Mouse (Mus musculus) adrenal gland, postnatal 10 days (tissue): ENCODE measurements at regions not wholly inside any gene's neighbourhood (a gene's known extent, or its start where the extent isn't known, plus 50 kb on each side); places are given as distances from the start of the nearest gene placed in this dataset.

Experiments
- DNase-seq: peaks from one replicate; pipeline ENCODE4 v3.0.0; 2021; ENCODE audit warnings: mixed read lengths

GRCm38 (mm10) chr11:8377301-8377700, 287.0 kb downstream of the Tns3 start:
- DNase-seq, result no peak

- DNase-seq, result peak; percentile 36
Observed at GRCm38 (mm10) chr11:8365545-8365944, 298.8 kb downstream of the Tns3 start.

GRCm38 (mm10) chr11:8364703-8365433, 299.5 kb downstream of the Tns3 start:
- no peak for DNase-seq

GRCm38 (mm10) chr11:8344938-8345337, 319.4 kb downstream of the Tns3 start:
- no peak for DNase-seq

GRCm38 (mm10) chr11:8302347-8303188, 361.8 kb downstream of the Tns3 start:
- peak; percentile 55 for DNase-seq

- DNase-seq, result no peak
Observed at GRCm38 (mm10) chr11:8297462-8297861, 366.9 kb downstream of the Tns3 start.

GRCm38 (mm10) chr11:8293322-8294014, 370.9 kb downstream of the Tns3 start:
- DNase-seq, result no peak

- DNase-seq, result no peak
Observed at GRCm38 (mm10) chr11:8285271-8285670, 379.1 kb downstream of the Tns3 start.

GRCm38 (mm10) chr11:8275203-8275602, 389.1 kb downstream of the Tns3 start:
- DNase-seq, result no peak

- DNase-seq, result no peak
Observed at GRCm38 (mm10) chr11:8269171-8269570, 395.2 kb downstream of the Tns3 start.

GRCm38 (mm10) chr11:8254036-8254435, 410.3 kb downstream of the Tns3 start:
- DNase-seq, result no peak

- DNase-seq, result no peak
Observed at GRCm38 (mm10) chr11:8251360-8251759, 413.0 kb downstream of the Tns3 start.

- DNase-seq, result no peak
Observed at GRCm38 (mm10) chr11:8249468-8249867, 414.9 kb downstream of the Tns3 start.

GRCm38 (mm10) chr11:8247535-8247934, 416.8 kb downstream of the Tns3 start:
- DNase-seq, result peak; percentile 6

- DNase-seq, result no peak
Observed at GRCm38 (mm10) chr11:8247024-8247423, 417.3 kb downstream of the Tns3 start.

- no peak for DNase-seq
Observed at GRCm38 (mm10) chr11:8245408-8246003, 418.8 kb downstream of the Tns3 start.

GRCm38 (mm10) chr11:8238498-8238897, 425.8 kb downstream of the Tns3 start:
- DNase-seq, result no peak

- no peak for DNase-seq
Observed at GRCm38 (mm10) chr11:8237556-8237955, 426.8 kb downstream of the Tns3 start.

GRCm38 (mm10) chr11:8236056-8236455, 428.3 kb downstream of the Tns3 start:
- DNase-seq, result peak; percentile 67

GRCm38 (mm10) chr11:8232636-8233189, 431.6 kb downstream of the Tns3 start:
- DNase-seq, result no peak

- no peak for DNase-seq
Observed at GRCm38 (mm10) chr11:8229787-8230186, 434.5 kb downstream of the Tns3 start.

GRCm38 (mm10) chr11:8227772-8228425, 436.4 kb downstream of the Tns3 start:
- no peak for DNase-seq
